Mouse (Mus musculus) ES-E14 (cell line): ENCODE measurements around the gene Poc1a.

ENCODE experiments used
- HCFC1 ChIP-seq: IDR thresholded peaks from 2 replicates; pipeline ENCODE4 v1.6.1; 2012; ENCODE audit warnings: low read length, inconsistent platforms, borderline replicate concordance; ENCODE audit not compliant: insufficient read depth
- ZC3H11A ChIP-seq: IDR thresholded peaks from 2 replicates; pipeline ENCODE4 v1.6.1; 2012; ENCODE audit warnings: low read depth, mild to moderate bottlenecking, inconsistent platforms, low read length, borderline replicate concordance
- ZNF384 ChIP-seq: IDR thresholded peaks from 2 replicates; pipeline ENCODE4 v1.6.1; 2012; ENCODE audit warnings: low read depth, low read length, inconsistent platforms

GRCm38 (mm10) chr9:106356323-106356844, 75.5 kb downstream of the Poc1a start:
- TF ChIP-seq ZNF384 (no peak), HCFC1 (no peak), ZC3H11A (no peak)
